Mouse (Mus musculus): ENCODE measurements at regions not wholly inside any gene's neighbourhood (a gene's known extent, or its start where the extent isn't known, plus 50 kb on each side); places are given as distances from the start of the nearest gene placed in this dataset.

DNA sequence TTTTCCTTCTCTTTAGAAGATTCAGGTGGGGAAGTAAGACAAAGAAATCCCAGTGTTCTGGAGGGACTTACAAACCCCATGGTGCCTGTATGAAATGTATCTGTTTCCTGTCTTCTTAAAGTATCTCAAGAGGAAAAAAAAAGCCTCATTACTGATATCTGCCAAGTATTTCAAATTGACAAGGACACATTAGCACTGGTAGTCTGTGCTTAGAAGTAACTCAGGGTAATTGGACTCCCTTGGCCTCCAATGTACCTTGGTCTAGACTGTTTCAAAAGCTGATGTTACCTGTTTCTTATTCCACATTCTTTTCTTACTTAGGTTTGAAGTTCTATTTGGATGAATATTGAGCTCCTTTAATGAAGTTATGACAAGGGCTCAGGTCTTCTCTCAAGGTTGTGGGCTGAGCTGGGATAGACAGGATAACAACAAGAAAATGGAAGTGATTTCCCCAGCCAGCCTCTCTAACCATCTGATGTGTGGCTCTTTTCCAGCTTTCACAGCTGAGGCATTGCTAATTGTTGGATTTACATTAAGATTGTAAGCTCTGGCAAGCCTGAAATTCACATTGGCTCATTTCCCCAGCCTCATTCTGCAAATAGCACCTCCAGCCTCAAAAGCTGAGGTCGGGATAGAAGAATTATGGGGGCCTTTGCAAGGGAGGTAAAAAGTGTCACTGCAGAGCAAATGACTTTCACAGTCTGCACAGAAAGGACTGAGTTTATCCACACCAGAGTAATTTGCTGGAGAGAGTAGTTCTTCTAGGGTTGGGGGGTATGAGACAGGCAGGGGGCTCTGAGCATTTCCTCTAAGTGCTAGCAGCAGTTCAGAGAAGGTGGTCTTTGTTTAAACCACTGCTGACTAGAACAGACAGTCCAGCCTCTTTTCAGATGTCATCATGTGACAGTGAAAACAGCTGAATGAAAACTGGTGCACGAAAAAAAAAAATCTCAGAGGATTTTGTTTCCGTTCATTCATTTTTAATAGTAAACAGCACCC, 292.3 kb upstream of the Nbea start:
- Histone ChIP-seq H3K9me3 (no peaks in the 10 kb centered on the region), H3K36me3 (no peaks in the 10 kb centered on the region), H3K27me3 (no peaks in the 10 kb centered on the region), H3K4me3 (no peak overlapping the region), H3K27ac (replicated peaks) (peak overlapping the region; percentile 65), H3K4me2 (replicated peaks) (no peak overlapping the region), H3K9ac (replicated peaks) (no peak overlapping the region), H3K4me1 (peaks cover 35% of the 10 kb centered on the region)
- 50% methylated on average over 3 of the region's 3 CpGs for WGBS
- ATAC-seq (ENCODE audit: low FRiP score, low read depth): peak; percentile 41; the same call in 1 of the 2 replicates

DNA sequence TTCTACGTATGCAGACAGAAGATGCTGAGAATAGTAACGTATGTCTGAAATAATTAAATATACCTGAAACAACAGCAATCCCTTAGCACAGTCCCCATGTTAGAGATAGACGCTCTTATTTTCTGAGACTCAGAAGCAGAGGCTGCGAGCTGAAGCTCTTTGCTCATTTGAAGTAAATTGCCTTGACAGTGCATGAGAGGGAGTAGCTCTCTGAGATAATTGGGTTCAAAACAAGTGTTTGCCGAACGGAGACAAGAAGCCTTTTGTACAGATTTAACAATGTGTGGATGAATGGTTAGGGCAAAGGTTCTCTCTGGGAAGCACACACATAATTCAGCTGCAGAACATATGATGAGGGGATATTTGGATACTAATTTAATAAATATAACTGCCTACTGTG, 289.1 kb upstream of the Nbea start:
- no peak overlapping the region for H3K4me2 ChIP-seq (replicated peaks)
- H3K9ac ChIP-seq (replicated peaks): no peak overlapping the region
- H3K27me3 ChIP-seq: no peaks in the 10 kb centered on the region
- ATAC-seq (ENCODE audit: low FRiP score, low read depth): peak; percentile 57
- WGBS: 31% methylated on average over 6 of the region's 6 CpGs
- H3K36me3 ChIP-seq: no peaks in the 10 kb centered on the region
- H3K27ac ChIP-seq (replicated peaks): peak overlapping the region; percentile 77
- H3K4me1 ChIP-seq: peaks cover 39% of the 10 kb centered on the region
- H3K9me3 ChIP-seq: no peaks in the 10 kb centered on the region
- H3K4me3 ChIP-seq: no peak overlapping the region

DNA sequence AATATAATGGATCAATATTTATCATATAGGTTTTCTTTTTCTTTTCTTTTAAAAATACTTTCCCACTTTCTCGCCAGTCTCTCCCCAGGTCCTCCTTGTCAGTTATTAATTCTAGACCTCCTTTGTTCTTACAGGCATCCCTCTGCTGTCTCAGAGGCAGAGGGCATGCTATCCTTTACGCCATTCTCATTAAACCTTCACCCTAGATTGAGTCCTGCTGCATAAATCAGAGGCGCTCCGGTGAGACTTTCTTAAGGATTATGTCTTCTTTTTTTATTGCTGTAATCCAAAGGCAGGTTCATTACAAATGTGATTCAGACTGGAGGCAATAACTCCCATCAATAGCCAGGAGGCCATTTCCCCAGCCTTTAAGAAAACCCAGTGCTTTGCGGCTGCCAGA, 288.3 kb upstream of the Nbea start:
- Histone ChIP-seq H3K4me2 (replicated peaks) (no peak overlapping the region), H3K4me1 (peaks cover 39% of the 10 kb centered on the region), H3K9ac (replicated peaks) (no peak overlapping the region), H3K27ac (replicated peaks) (peak overlapping the region; percentile 77), H3K9me3 (no peaks in the 10 kb centered on the region), H3K27me3 (no peaks in the 10 kb centered on the region), H3K4me3 (no peak overlapping the region), H3K36me3 (no peaks in the 10 kb centered on the region)
- 29% methylated on average over 5 of the region's 5 CpGs for WGBS
- peak; percentile 44; the same call in 1 of the 2 replicates for ATAC-seq (ENCODE audit: low FRiP score, low read depth)

DNA sequence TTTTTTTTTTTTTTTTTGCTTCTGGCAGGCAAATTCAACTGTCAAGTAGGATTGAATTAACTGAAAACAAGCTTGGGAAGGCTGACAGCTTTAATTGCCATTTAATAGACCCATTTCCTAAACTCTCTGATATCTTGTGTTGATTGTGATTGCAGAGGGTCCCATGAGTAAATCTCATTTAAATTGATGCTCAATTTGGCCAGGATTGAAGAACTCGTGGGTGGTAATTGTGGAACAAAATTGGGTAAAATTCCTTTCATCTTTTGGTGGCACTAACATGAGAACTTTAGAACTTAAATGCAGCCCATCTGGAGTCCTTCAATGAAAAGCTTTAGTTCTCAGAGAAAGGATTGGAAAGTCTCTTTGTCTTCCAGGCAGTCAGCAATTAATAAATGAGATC, 287.7 kb upstream of the Nbea start:
- Histone ChIP-seq H3K9ac (replicated peaks) (no peak overlapping the region), H3K4me1 (peaks cover 36% of the 10 kb centered on the region), H3K4me2 (replicated peaks) (no peak overlapping the region), H3K36me3 (no peaks in the 10 kb centered on the region), H3K27ac (replicated peaks) (0 out of 2 replicates have a peak overlapping the region, but pooled peaks have one; percentile 77), H3K27me3 (no peaks in the 10 kb centered on the region), H3K9me3 (no peaks in the 10 kb centered on the region), H3K4me3 (no peak overlapping the region)
- WGBS: 9% methylated on average over 1 of the region's 1 CpGs
- no peak for ATAC-seq (ENCODE audit: low FRiP score, low read depth)

DNA sequence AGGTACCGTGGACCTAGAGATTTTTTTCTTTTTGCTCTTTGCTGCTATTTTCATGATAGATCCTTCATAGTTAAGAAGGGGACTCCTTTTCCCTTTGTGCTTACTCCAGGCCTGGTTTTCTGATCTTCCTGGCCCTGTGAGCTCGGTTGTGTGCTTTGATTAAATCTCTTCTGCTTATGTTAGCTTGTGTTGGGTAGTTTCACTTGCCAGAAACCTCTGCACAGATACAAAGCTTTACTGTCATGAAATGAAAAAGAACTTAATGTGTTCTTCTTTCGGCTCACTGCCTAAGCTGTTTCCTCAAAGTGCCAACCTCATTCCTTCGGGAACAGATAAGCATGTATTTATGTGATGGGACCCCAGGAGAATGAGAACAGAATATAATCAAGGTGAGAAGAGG, 274.1 kb upstream of the Nbea start:
- no peak for ATAC-seq (ENCODE audit: low FRiP score, low read depth)
- H3K9me3 ChIP-seq: no peaks in the 10 kb centered on the region
- no peaks in the 10 kb centered on the region for H3K27me3 ChIP-seq
- no peaks in the 10 kb centered on the region for H3K36me3 ChIP-seq
- no peak overlapping the region for H3K4me2 ChIP-seq (replicated peaks)
- 57% methylated on average over 4 of the region's 4 CpGs for WGBS
- H3K4me3 ChIP-seq: no peak overlapping the region
- peak overlapping the region; percentile 22; the same call in 1 of the 2 replicates for H3K27ac ChIP-seq (replicated peaks)
- peaks cover 23% of the 10 kb centered on the region for H3K4me1 ChIP-seq
- no peak overlapping the region for H3K9ac ChIP-seq (replicated peaks)

DNA sequence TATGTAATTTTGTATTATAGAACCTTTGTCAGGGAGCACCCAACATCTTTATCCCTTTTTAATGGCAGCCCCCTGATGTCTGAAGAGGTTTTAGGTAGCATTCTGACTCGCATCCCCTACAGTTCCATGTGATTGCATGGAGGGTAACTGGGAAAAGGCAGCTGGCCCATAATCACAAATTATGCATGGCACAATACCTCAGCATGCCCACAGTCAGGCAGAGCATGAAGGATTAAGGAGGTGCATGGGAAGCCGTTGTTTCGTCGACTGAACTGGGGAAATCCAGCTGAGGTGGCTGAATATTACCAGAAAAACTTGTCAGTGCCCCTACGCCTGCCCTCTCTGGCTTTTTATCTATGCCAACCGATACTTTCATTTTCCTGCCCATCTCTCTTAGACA, 272.8 kb upstream of the Nbea start:
- no peaks in the 10 kb centered on the region for H3K36me3 ChIP-seq
- H3K27me3 ChIP-seq: no peaks in the 10 kb centered on the region
- no peak overlapping the region for H3K4me2 ChIP-seq (replicated peaks)
- peak overlapping the region; percentile 52; the same call in 1 of the 2 replicates for H3K27ac ChIP-seq (replicated peaks)
- ATAC-seq (ENCODE audit: low FRiP score, low read depth): peak; percentile 88
- H3K4me1 ChIP-seq: peaks cover 23% of the 10 kb centered on the region
- WGBS: 18% methylated on average over 6 of the region's 6 CpGs
- no peak overlapping the region for H3K4me3 ChIP-seq
- H3K9me3 ChIP-seq: no peaks in the 10 kb centered on the region
- H3K9ac ChIP-seq (replicated peaks): no peak overlapping the region

DNA sequence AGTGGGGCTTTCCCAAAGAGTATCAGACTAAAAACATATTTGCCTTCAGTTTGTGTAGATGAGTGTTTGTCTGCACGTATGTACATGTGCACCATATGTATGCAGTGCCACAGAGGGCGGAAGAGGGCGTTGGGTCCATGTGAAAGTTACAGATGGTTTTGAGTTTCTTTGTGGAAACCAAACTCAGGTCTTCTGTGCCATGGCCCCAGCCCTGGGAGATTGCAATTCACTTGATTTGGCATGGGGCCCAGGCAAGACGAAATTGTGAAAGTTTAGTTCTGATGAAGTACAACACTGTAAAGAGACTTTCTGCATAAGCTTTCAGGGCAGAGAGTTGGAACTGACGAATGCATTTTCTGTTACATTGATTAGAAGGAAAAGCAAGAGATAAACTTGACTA, 255.4 kb upstream of the Nbea start:
- H3K4me3 ChIP-seq: no peak overlapping the region
- no peak for ATAC-seq (ENCODE audit: low FRiP score, low read depth)
- H3K9me3 ChIP-seq: no peaks in the 10 kb centered on the region
- no peaks in the 10 kb centered on the region for H3K36me3 ChIP-seq
- H3K4me2 ChIP-seq (replicated peaks): no peak overlapping the region
- H3K9ac ChIP-seq (replicated peaks): no peak overlapping the region
- no peak overlapping the region for H3K27ac ChIP-seq (replicated peaks)
- H3K27me3 ChIP-seq: no peaks in the 10 kb centered on the region
- peaks cover 13% of the 10 kb centered on the region for H3K4me1 ChIP-seq
- WGBS: 87% methylated on average over 5 of the region's 5 CpGs

DNA sequence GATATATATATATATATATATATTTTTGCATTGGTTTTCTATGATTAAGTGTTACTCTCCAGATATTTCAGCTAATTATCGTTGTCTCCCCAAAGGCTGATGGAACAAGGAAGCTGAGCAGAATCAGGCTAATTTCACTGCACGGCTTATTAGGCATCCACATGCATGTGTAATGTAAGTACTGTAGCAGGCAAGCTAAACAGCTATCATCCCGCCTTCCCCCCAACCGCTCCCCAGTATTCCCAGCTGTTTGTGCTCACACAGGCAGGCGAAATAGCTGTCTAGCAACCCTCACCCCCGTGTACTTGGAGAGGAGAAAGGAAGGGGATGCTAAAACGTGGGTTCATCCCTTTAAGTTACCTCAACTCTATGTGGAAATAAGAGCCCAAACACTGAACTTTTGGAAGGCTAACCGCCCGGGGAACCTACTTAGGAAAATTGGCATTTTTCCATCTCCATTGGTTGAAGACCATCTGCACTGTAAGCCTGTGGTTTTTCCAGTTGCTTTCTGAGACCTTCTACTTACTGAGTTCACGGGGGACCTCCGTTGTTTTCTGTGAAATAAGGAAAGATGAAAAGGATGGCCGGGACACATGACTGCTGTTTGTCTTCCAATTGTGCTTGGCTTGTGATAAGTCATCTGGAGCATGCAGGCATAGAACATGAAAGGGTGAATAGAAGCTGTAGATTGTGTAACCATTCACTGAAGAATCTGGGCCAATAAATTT, 254.7 kb upstream of the Nbea start:
- Histone ChIP-seq H3K4me3 (no peak overlapping the region), H3K4me2 (replicated peaks) (no peak overlapping the region), H3K9ac (replicated peaks) (no peak overlapping the region), H3K27me3 (no peaks in the 10 kb centered on the region), H3K36me3 (no peaks in the 10 kb centered on the region), H3K9me3 (no peaks in the 10 kb centered on the region), H3K27ac (replicated peaks) (0 out of 2 replicates have a peak overlapping the region, but pooled peaks have one; percentile 4), H3K4me1 (peaks cover 13% of the 10 kb centered on the region)
- peak; percentile 30; the same call in 1 of the 2 replicates for ATAC-seq (ENCODE audit: low FRiP score, low read depth)
- WGBS: 73% methylated on average over 12 of the region's 12 CpGs

DNA sequence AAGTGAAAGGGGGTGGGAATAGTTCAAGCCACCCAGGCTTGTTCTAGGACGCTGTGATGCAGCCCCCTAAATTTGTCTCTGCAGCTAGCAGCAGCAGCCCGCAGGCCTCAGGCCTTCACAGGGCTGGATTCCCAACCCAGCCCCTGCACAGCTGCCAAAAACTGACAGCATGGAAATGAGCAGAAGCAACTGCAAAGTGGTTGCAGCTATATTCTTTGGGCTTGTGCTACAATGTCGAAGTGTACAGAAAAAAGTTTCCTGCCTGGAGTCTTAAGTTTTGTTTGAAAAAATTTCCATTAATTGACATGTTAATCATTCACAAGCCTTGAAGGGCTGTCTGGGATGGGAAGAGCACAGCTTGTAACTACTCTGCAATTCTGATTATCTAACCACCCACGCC, 253.6 kb upstream of the Nbea start:
- H3K36me3 ChIP-seq: no peaks in the 10 kb centered on the region
- 20% methylated on average over 4 of the region's 4 CpGs for WGBS
- H3K4me3 ChIP-seq: no peak overlapping the region
- H3K4me1 ChIP-seq: peaks cover 13% of the 10 kb centered on the region
- no peaks in the 10 kb centered on the region for H3K27me3 ChIP-seq
- peak; percentile 69; the same call in 1 of the 2 replicates for ATAC-seq (ENCODE audit: low FRiP score, low read depth)
- H3K9me3 ChIP-seq: no peaks in the 10 kb centered on the region
- H3K4me2 ChIP-seq (replicated peaks): no peak overlapping the region
- H3K27ac ChIP-seq (replicated peaks): peak overlapping the region; percentile 15; the same call in 1 of the 2 replicates
- H3K9ac ChIP-seq (replicated peaks): no peak overlapping the region

DNA sequence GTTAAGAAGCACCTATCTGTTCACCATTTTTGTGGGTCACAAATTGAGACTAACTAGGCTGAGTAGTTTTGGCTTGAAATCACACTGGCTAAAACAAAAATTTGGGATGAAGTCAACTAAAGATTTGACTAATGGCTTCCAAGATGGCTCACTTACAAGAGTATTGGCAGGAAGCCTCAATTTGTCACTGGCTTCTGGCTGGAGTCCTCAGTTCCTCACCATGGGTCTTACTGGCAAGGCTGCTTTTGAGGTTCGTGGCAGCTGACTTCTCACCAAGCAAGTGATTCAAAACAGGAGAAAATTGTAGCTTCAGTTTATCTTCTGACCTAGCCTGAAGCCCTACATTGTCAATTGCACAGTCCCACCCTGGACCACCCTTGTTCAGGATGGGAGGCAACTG, 250.0 kb upstream of the Nbea start:
- ATAC-seq (ENCODE audit: low FRiP score, low read depth): no peak
- Histone ChIP-seq H3K9ac (replicated peaks) (no peak overlapping the region), H3K9me3 (no peaks in the 10 kb centered on the region), H3K27me3 (no peaks in the 10 kb centered on the region), H3K4me3 (no peak overlapping the region), H3K36me3 (no peaks in the 10 kb centered on the region), H3K4me1 (peaks cover 10% of the 10 kb centered on the region), H3K27ac (replicated peaks) (no peak overlapping the region), H3K4me2 (replicated peaks) (no peak overlapping the region)
- 83% methylated on average over 1 of the region's 1 CpGs for WGBS

DNA sequence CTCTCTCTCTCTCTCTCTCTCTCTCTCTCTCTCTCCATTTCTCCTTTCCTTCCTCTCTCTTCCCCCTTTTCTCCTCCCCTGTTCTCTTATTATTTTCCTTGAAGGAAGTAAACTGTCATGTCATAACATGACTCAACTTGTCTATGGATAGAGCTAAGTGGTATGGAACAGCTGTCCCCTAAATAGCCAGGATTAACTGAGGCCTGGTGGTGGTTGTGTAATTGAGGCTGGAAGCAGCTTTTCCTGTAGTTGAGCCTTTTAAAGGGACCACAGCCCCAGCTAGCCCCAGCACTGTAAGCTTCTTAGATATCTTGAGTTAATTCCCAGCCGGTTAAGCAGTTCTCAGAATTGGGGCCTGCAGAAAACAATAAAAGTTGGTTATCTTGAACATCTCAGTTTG, 243.7 kb upstream of the Nbea start:
- Histone ChIP-seq H3K36me3 (no peaks in the 10 kb centered on the region), H3K27me3 (no peaks in the 10 kb centered on the region), H3K9me3 (no peaks in the 10 kb centered on the region), H3K9ac (replicated peaks) (no peak overlapping the region), H3K4me3 (no peak overlapping the region), H3K4me1 (no peaks in the 10 kb centered on the region), H3K4me2 (replicated peaks) (no peak overlapping the region), H3K27ac (replicated peaks) (no peak overlapping the region)
- WGBS: 77% methylated on average over 1 of the region's 1 CpGs
- no peak for ATAC-seq (ENCODE audit: low FRiP score, low read depth)
